Mouse (Mus musculus): ENCODE measurements around the gene Fbxo10.
A peak's percentile ranks its signal among the peaks of the same experiment; 100 is the strongest.
"Not testable (repeated sequence)": the region's sequence is repeated elsewhere in the genome, so short reads cannot be mapped to it uniquely, and the experiment has no call there.

The Fbxo10 gene

GRCm38 (mm10) chr4:45084021-45084894, at the start of gene Fbxo10:
TSS of gene Fbxo10 (minus strand) at chr4:45084604.
- DNase-seq (ENCODE audit: low spot score): peak; percentile 96

GRCm38 (mm10) chr4:45131021-45131420, 46.6 kb upstream of the Fbxo10 start:
- DNase-seq (ENCODE audit: low spot score): no peak

GRCm38 (mm10) chr4:45121311-45121710, 36.9 kb upstream of the Fbxo10 start:
- DNase-seq (ENCODE audit: low spot score): no peak

- DNase-seq (ENCODE audit: low spot score): no peak
Measured at GRCm38 (mm10) chr4:45108456-45109110, 24.2 kb upstream of the Fbxo10 start.

GRCm38 (mm10) chr4:45107601-45108277, 23.3 kb upstream of the Fbxo10 start, which contains the start of gene Tomm5:
TSS of gene Tomm5 (minus strand) at chr4:45108114.
- DNase-seq (ENCODE audit: low spot score): peak; percentile 83

- no peak for DNase-seq (ENCODE audit: low spot score)
Measured at GRCm38 (mm10) chr4:45107066-45107465, 22.7 kb upstream of the Fbxo10 start.

GRCm38 (mm10) chr4:45106409-45106808, 22.0 kb upstream of the Fbxo10 start:
- no peak for DNase-seq (ENCODE audit: low spot score)

- DNase-seq (ENCODE audit: low spot score): peak; percentile 56
Measured at GRCm38 (mm10) chr4:45097198-45097872, 12.9 kb upstream of the Fbxo10 start.

- DNase-seq (ENCODE audit: low spot score): no peak
Measured at GRCm38 (mm10) chr4:45084895-45085290, 489 bp upstream of the Fbxo10 start.

- no peak for DNase-seq (ENCODE audit: low spot score)
Measured at GRCm38 (mm10) chr4:45083487-45083886, 917 bp downstream of the Fbxo10 start.

- no peak for DNase-seq (ENCODE audit: low spot score)
Measured at GRCm38 (mm10) chr4:45082951-45083350, 1.5 kb downstream of the Fbxo10 start.

GRCm38 (mm10) chr4:45081041-45081440, 3.4 kb downstream of the Fbxo10 start:
- DNase-seq (ENCODE audit: low spot score): not testable (repeated sequence)

- DNase-seq (ENCODE audit: low spot score): no peak
Measured at GRCm38 (mm10) chr4:45073544-45073943, 10.9 kb downstream of the Fbxo10 start.

GRCm38 (mm10) chr4:45072261-45072973, 12.0 kb downstream of the Fbxo10 start:
- no peak for DNase-seq (ENCODE audit: low spot score)

- no peak for DNase-seq (ENCODE audit: low spot score)
Measured at GRCm38 (mm10) chr4:45067742-45068141, 16.7 kb downstream of the Fbxo10 start.

- no peak for DNase-seq (ENCODE audit: low spot score)
Measured at GRCm38 (mm10) chr4:45066036-45066730, 18.2 kb downstream of the Fbxo10 start.

GRCm38 (mm10) chr4:45064577-45064976, 19.8 kb downstream of the Fbxo10 start:
- no peak for DNase-seq (ENCODE audit: low spot score)

- DNase-seq (ENCODE audit: low spot score): not testable (repeated sequence)
Measured at GRCm38 (mm10) chr4:45063836-45064235, 20.6 kb downstream of the Fbxo10 start.

- DNase-seq (ENCODE audit: low spot score): no peak
Measured at GRCm38 (mm10) chr4:45055451-45055850, 29.0 kb downstream of the Fbxo10 start.

- DNase-seq (ENCODE audit: low spot score): no peak
Measured at GRCm38 (mm10) chr4:45054862-45055261, 29.5 kb downstream of the Fbxo10 start.

- no peak for DNase-seq (ENCODE audit: low spot score)
Measured at GRCm38 (mm10) chr4:45047956-45048355, 36.4 kb downstream of the Fbxo10 start.

Data from ovary, postnatal 36 days (tissue).